Mouse (Mus musculus): ENCODE results near the gene Sdc4. TPM values are rescaled to one million over a fixed set of nuclear protein-coding genes. Genes with fewer than 3 reads are reported as not detected.

The Sdc4 gene
- polyA plus RNA-seq (2012; rRNA removed), result 75.1 and 91.1 TPM in 2 replicates

GRCm38 (mm10) chr2:164443460-164444000, at the start of gene Sdc4:
Sdc4 (minus strand) TSS chr2:164443887.
- DNase-seq, result no peak
- Histone ChIP-seq H3K4me3 (replicated peaks; ENCODE audit: extremely low read depth, low read depth, low read length) (peak within 1 kb of the TSS; percentile 68), H3K4me1 (ENCODE audit: control insufficient read depth, insufficient read depth, low read length) (no peaks in the 10 kb centered on the region; the same call in 1 of the 2 replicates)
- TF ChIP-seq CTCF (IDR thresholded peaks at IDR 0.05; ENCODE audit: insufficient read depth, low read length), result no peak
- TF ChIP-seq POLR2A (IDR thresholded peaks at IDR 0.05; ENCODE audit: borderline replicate concordance, extremely low read depth, low read depth, low read length), result no peak
- WGBS, result 16% methylated on average over 18 of the region's 18 CpGs

GRCm38 (mm10) chr2:164487812-164488211, 44.1 kb upstream of the Sdc4 start:
- peaks cover 11% of the 10 kb centered on the region for H3K4me1 ChIP-seq (ENCODE audit: control insufficient read depth, insufficient read depth, low read length)
- TF ChIP-seq CTCF (IDR thresholded peaks at IDR 0.05; ENCODE audit: insufficient read depth, low read length) (no peak), POLR2A (IDR thresholded peaks at IDR 0.05; ENCODE audit: borderline replicate concordance, extremely low read depth, low read depth, low read length) (no peak)
- no peak for DNase-seq
- WGBS, result 70% methylated on average over 9 of the region's 9 CpGs
- no peak overlapping the region for H3K4me3 ChIP-seq (replicated peaks; ENCODE audit: extremely low read depth, low read depth, low read length)

GRCm38 (mm10) chr2:164487115-164487527, 43.4 kb upstream of the Sdc4 start:
- 16% methylated on average over 11 of the region's 11 CpGs for WGBS
- Histone ChIP-seq H3K4me1 (ENCODE audit: control insufficient read depth, insufficient read depth, low read length) (peaks cover 11% of the 10 kb centered on the region), H3K4me3 (replicated peaks; ENCODE audit: extremely low read depth, low read depth, low read length) (peak overlapping the region; percentile 81)
- TF ChIP-seq CTCF (IDR thresholded peaks at IDR 0.05; ENCODE audit: insufficient read depth, low read length), result no peak
- TF ChIP-seq POLR2A (IDR thresholded peaks at IDR 0.05; ENCODE audit: borderline replicate concordance, extremely low read depth, low read depth, low read length), result no peak
- DNase-seq, result no peak

- peaks cover 11% of the 10 kb centered on the region for H3K4me1 ChIP-seq (ENCODE audit: control insufficient read depth, insufficient read depth, low read length)
- DNase-seq, result peak; percentile 70
- TF ChIP-seq POLR2A (IDR thresholded peaks at IDR 0.05; ENCODE audit: borderline replicate concordance, extremely low read depth, low read depth, low read length), result 0 out of 2 replicates have a peak, but pooled peaks have one; percentile 15
- TF ChIP-seq CTCF (IDR thresholded peaks at IDR 0.05; ENCODE audit: insufficient read depth, low read length), result no peak
- under 1% methylated on average over 88 of the region's 90 CpGs for whole genome bisulfite sequencing
- H3K4me3 ChIP-seq (replicated peaks; ENCODE audit: extremely low read depth, low read depth, low read length), result peak overlapping the region; percentile 81
Measured at GRCm38 (mm10) chr2:164486258-164487114, 42.8 kb upstream of the Sdc4 start.

GRCm38 (mm10) chr2:164485681-164486257, 42.1 kb upstream of the Sdc4 start, which contains the start of gene Dbndd2:
Dbndd2 (plus strand) TSS chr2:164486106.
- H3K4me1 ChIP-seq (ENCODE audit: control insufficient read depth, insufficient read depth, low read length), result peaks cover 11% of the 10 kb centered on the region
- TF ChIP-seq CTCF (IDR thresholded peaks at IDR 0.05; ENCODE audit: insufficient read depth, low read length) (no peak), POLR2A (IDR thresholded peaks at IDR 0.05; ENCODE audit: borderline replicate concordance, extremely low read depth, low read depth, low read length) (no peak)
- peak within 1 kb of the TSS; percentile 81 for H3K4me3 ChIP-seq (replicated peaks; ENCODE audit: extremely low read depth, low read depth, low read length)
- WGBS, result 1% methylated on average over 26 of the region's 26 CpGs
- DNase-seq, result peak; percentile 53

DNA sequence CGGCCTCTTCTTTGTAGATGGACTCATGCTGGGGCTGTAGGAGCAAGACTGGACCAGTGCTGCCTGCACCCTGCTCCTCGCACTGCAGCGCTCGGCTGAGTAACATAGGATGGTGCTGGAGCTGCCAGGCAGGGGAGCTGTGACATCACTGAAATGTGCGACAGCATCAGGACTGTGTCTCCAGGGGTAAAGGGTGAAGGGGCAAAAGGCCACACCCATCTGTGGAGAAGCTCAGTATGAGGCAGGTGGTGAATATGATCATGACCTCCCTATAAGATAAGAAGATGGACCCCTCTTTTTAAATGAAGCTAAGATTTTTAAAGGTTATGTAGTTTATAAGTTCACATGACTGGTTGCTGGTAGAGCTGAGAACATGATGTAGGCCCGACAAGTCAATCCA, 29.9 kb upstream of the Sdc4 start, which contains the start of gene Trp53tg5:
Gene Trp53tg5, minus strand, starts transcription at position 101 of the 400 bp plus-strand sequence.
- no peak for DNase-seq
- WGBS, result 87% methylated on average over 6 of the region's 6 CpGs
- TF ChIP-seq CTCF (IDR thresholded peaks at IDR 0.05; ENCODE audit: insufficient read depth, low read length), result no peak
- no peak for TF ChIP-seq POLR2A (IDR thresholded peaks at IDR 0.05; ENCODE audit: borderline replicate concordance, extremely low read depth, low read depth, low read length)
- H3K4me1 ChIP-seq (ENCODE audit: control insufficient read depth, insufficient read depth, low read length), result no peaks in the 10 kb centered on the region
- H3K4me3 ChIP-seq (replicated peaks; ENCODE audit: extremely low read depth, low read depth, low read length), result no peak within 1 kb of the TSS

- Histone ChIP-seq H3K4me1 (ENCODE audit: control insufficient read depth, insufficient read depth, low read length) (no peaks in the 10 kb centered on the region), H3K4me3 (replicated peaks; ENCODE audit: extremely low read depth, low read depth, low read length) (no peak overlapping the region)
- 20% methylated on average over 10 of the region's 10 CpGs for WGBS
- no peak for TF ChIP-seq POLR2A (IDR thresholded peaks at IDR 0.05; ENCODE audit: borderline replicate concordance, extremely low read depth, low read depth, low read length)
- TF ChIP-seq CTCF (IDR thresholded peaks at IDR 0.05; ENCODE audit: insufficient read depth, low read length), result peak; percentile 62
- peak; percentile 41 for DNase-seq
Measured at GRCm38 (mm10) chr2:164470254-164470653, 26.6 kb upstream of the Sdc4 start.

- Histone ChIP-seq H3K4me1 (ENCODE audit: control insufficient read depth, insufficient read depth, low read length) (peaks cover 3% of the 10 kb centered on the region), H3K4me3 (replicated peaks; ENCODE audit: extremely low read depth, low read depth, low read length) (no peak overlapping the region)
- TF ChIP-seq CTCF (IDR thresholded peaks at IDR 0.05; ENCODE audit: insufficient read depth, low read length) (no peak), POLR2A (IDR thresholded peaks at IDR 0.05; ENCODE audit: borderline replicate concordance, extremely low read depth, low read depth, low read length) (no peak)
- WGBS, result 69% methylated on average over 5 of the region's 5 CpGs
- no peak for DNase-seq
Measured at GRCm38 (mm10) chr2:164466787-164467186, 23.1 kb upstream of the Sdc4 start.

- H3K4me3 ChIP-seq (replicated peaks; ENCODE audit: extremely low read depth, low read depth, low read length), result no peak overlapping the region
- TF ChIP-seq CTCF (IDR thresholded peaks at IDR 0.05; ENCODE audit: insufficient read depth, low read length) (no peak), POLR2A (IDR thresholded peaks at IDR 0.05; ENCODE audit: borderline replicate concordance, extremely low read depth, low read depth, low read length) (no peak)
- DNase-seq, result no peak
- peaks cover 4% of the 10 kb centered on the region for H3K4me1 ChIP-seq (ENCODE audit: control insufficient read depth, insufficient read depth, low read length)
Measured at GRCm38 (mm10) chr2:164465161-164465560, 21.5 kb upstream of the Sdc4 start.
